Mouse (Mus musculus) heart, postnatal 10 days (tissue): ENCODE results near the gene Nop10. TPM values are rescaled to one million over a fixed set of nuclear protein-coding genes. Genes with fewer than 3 reads are reported as not detected.
A peak's percentile ranks its signal among the peaks of the same experiment; 100 is the strongest.

ENCODE experiments used
- DNase-seq, 2 experiments: peaks; one replicate each; pipeline ENCODE4 v3.0.0; 2021
- intact Hi-C: fragments of 180-260 bp; cut with DNase I; formaldehyde crosslinking; loops from one replicate; pipeline ENCODE4 v1.15.1; 2025
- total RNA-seq, 2 experiments: library from RNA; stranded (reverse); gene quantifications; 2 replicates each; pipeline ENCODE4 v1.2.3; 2021

Nop10 gene
- total RNA-seq, 2 experiments from 2014 or later: 63.9 to 67.6 TPM

- intact Hi-C loops: loop anchor here (2.0 kb wide), 1 partner anchor 42 kb away; the partner anchor contains the start of gene Gm21985
These were observed 46.9 kb downstream of the Nop10 start for GRCm38 (mm10) chr2:112308671-112309070.

GRCm38 (mm10) chr2:112309161-112309600 lies 47.5 kb downstream of the Nop10 start:
- peak in 1 of 2 experiments; percentile 31 for DNase-seq
- intact Hi-C loops: loop anchor here (2.0 kb wide), 1 partner anchor 42 kb away; the partner anchor contains the start of gene Gm21985

More at GRCm38 (mm10) chr2:112308671-112309070, 46.9 kb downstream of the Nop10 start:
- no peak for DNase-seq

Other genes starting within 250 kb of the Nop10 start
- not detected for gene Olfr1310, start 249.2 kb upstream of the Nop10 start, total RNA-seq
- gene Olfr1311, start 237.5 kb upstream of the Nop10 start, total RNA-seq: not detected
- gene Olfr1312, start 211.7 kb upstream of the Nop10 start, total RNA-seq: not detected
- gene Olfr1313, start 184.1 kb upstream of the Nop10 start, total RNA-seq: not detected
- not detected for gene Olfr1314, start 165.1 kb upstream of the Nop10 start, total RNA-seq
- not detected for gene Olfr1315-ps1, start 146.5 kb upstream of the Nop10 start, total RNA-seq
- not detected for gene Olfr1316, start 126.9 kb upstream of the Nop10 start, total RNA-seq
- gene Olfr1317, start 121.6 kb upstream of the Nop10 start, total RNA-seq: not detected
- not detected for gene Olfr1318, start 107.7 kb upstream of the Nop10 start, total RNA-seq
- gene Lpcat4, start 22.5 kb upstream of the Nop10 start, total RNA-seq: 1 to 10 TPM; 5.8 to 6.0 TPM
- gene Nutm1, start 2.6 kb upstream of the Nop10 start, total RNA-seq: not detected
- 10 to 100 TPM; 37.1 to 43.3 TPM for gene Slc12a6, start 3.9 kb downstream of the Nop10 start, total RNA-seq
- 1 to 10 TPM in 1 of 2 experiments, under 1 TPM in 1; 0.31 to 1.3 TPM for gene Gm21985, start 4.4 kb downstream of the Nop10 start, total RNA-seq
- gene Emc4, start 106.1 kb downstream of the Nop10 start, total RNA-seq: 10 to 100 TPM; 66.9 to 71.3 TPM
- gene Katnbl1, start 117.3 kb downstream of the Nop10 start, total RNA-seq: 10 to 100 TPM in 1 of 2 experiments, 1 to 10 TPM in 1; 9.4 to 10.8 TPM
- gene Emc7, start 193.1 kb downstream of the Nop10 start, total RNA-seq: 10 to 100 TPM; 15.5 to 16.8 TPM
- gene Chrm5, start 218.8 kb downstream of the Nop10 start, total RNA-seq: not detected
- gene Aven, start 231.0 kb downstream of the Nop10 start, total RNA-seq: 10 to 100 TPM; 14.4 to 15.8 TPM